Mouse (Mus musculus) adrenal gland, postnatal 25 days (tissue): ENCODE data around the gene Sar1a. TPM values are rescaled to one million over a fixed set of nuclear protein-coding genes. Genes with fewer than 3 reads are reported as not detected.

Experiments
- DNase-seq: peaks from one replicate; pipeline ENCODE4 v3.0.0; 2021; ENCODE audit warnings: mixed read lengths
- total RNA-seq: library from RNA; stranded (reverse); gene quantifications from 2 replicates; pipeline ENCODE4 v1.2.3, GENCODE M21; 2021

Sar1a gene
- total RNA-seq, 1 experiment from 2014 or later, result 195 TPM

GRCm38 (mm10) chr10:61729181-61729580 is 49.1 kb downstream of the Sar1a start:
- DNase-seq, result no peak

DNA sequence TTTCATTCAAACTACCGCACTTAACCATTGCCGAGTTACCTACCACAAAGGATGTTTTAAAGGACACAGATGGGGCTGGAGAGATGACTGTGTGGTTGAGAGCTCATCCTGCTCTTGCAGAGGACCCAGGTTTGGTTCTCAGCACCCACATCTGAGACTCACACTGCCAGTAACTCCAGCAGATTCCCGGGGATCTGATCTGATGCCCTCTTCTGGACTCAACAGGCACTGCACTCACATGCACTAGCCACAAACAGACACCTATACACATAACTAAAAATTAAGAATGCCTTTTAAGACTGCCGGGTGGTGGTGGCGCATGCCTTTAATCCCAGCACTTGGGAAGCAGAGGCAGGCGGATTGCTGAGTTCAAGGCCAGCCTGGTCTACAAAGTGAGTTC is 50.1 kb downstream of the Sar1a start:
- DNase-seq, result no peak

DNA sequence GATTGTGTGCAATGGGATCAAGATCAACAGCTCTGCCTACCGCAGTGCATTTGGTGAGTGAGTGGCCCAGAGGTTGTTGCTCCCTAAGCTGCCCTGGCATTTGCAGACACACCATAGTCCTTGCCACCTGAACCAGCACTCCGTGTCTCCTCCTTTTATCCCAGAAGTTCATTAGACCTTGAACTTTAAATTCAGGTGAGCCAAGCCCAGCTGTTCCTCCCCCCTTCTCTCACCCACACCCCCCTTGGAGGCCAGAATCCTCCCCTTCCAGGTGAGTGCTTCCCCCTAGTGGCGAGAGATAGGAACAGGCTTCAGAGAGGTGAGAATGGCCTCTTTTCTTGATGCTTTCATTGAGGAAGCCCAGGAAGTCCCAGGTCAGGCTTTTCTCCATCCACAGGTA is 54.3 kb downstream of the Sar1a start:
- no peak for DNase-seq

DNA sequence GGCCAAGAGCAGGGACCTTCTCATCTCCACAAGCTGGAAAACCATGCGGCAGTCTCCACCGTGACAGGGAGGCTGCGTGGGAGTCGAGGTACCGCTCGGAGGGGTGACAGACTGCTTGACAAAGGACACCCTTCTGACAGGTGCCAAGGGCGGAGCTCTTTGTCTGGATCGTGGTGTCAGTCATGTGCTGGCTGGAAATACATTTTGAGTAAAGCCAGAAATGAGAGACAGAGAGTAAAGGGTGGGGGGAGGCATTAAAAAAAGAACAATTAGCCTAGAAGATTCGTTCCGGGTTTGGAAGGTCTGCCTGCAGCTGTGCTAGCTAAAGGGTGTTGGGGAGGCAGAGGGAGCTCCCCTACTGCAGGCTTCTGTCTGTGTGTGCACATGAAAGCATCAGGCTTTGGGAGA is 56.6 kb downstream of the Sar1a start:
- DNase-seq, result no peak

- no peak for DNase-seq
Measured at GRCm38 (mm10) chr10:61737537-61737936, 57.4 kb downstream of the Sar1a start.

GRCm38 (mm10) chr10:61738126-61738525 is 58.0 kb downstream of the Sar1a start:
- DNase-seq, result no peak

- peak; percentile 39 for DNase-seq
Measured at GRCm38 (mm10) chr10:61741306-61741705, 61.2 kb downstream of the Sar1a start.

DNA sequence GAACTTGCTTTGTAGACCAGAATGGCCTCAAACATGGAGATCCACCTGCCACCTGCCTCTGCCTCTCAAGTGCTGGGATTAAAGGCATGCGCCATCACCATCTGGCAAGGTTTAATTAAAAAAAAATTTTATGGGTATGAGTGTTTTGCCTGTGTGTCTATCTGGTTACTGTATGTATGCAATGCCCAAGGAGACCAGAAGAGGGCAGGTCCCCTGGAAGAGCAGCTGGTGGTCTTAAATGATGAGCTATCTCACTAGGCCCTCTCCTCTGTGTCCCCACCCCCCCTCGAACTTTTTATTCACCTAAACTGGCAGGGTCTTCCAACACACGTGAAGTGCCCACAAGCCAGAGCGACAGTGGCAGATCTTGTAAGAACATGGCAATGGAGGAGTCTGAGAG is 61.8 kb downstream of the Sar1a start:
- no peak for DNase-seq

GRCm38 (mm10) chr10:61742336-61742735 is 62.2 kb downstream of the Sar1a start:
- no peak for DNase-seq

Other genes with a start within 250 kb of the Sar1a start
- gene Eif4ebp2, start 227.6 kb upstream of the Sar1a start, total RNA-seq, result 92.3 and 112 TPM in 2 replicates
- 22.6 and 28.9 TPM in 2 replicates for gene Lrrc20, start 204.5 kb upstream of the Sar1a start, total RNA-seq
- gene Npffr1, start 84.8 kb upstream of the Sar1a start, total RNA-seq, result 0.21 and 0.24 TPM in 2 replicates
- 107 and 153 TPM in 2 replicates for gene Ppa1, start 31.7 kb upstream of the Sar1a start, total RNA-seq
- 109 and 115 TPM in 2 replicates for gene Tysnd1, start 15.2 kb downstream of the Sar1a start, total RNA-seq
- 310 and 356 TPM in 2 replicates for gene Aifm2, start 35.0 kb downstream of the Sar1a start, total RNA-seq
- gene H2afy2, start 103.8 kb downstream of the Sar1a start, total RNA-seq, result 9.8 and 11.3 TPM in 2 replicates